26 mouse cellular contexts compared by ENCODE assay signal in genomic region chr19:29482148-29482547, GRCm38 (mm10). TPM values are rescaled to one million over a fixed set of nuclear protein-coding genes. Genes with fewer than 3 reads are reported as not detected.
DNase-seq lines count a peak whose midpoint lies in the region; ATAC-seq and TF ChIP-seq lines count a peak whose summit lies in the region.
"Had no signal": no experiment of that assay in that cellular context is flagged by ENCODE, and none has a peak within 500 bp of the region (broad histone marks: within the 10 kb centered on the region; RNA-seq: fewer than 3 reads in every experiment).

No protein-coding gene starts in this region.

- H3K4me2 ChIP-seq in hindbrain, embryonic 16.5 days (ENCODE audit: low read length) = no peak overlapping the region
- peak overlapping the region; percentile 2; the same call in 1 of the 2 replicates for H3K4me2 ChIP-seq in liver, embryonic 12.5 days
- no peak overlapping the region for H3K4me2 ChIP-seq in liver, embryonic 13.5 days
- H3K4me2 ChIP-seq: embryonic facial prominence, embryonic 15.5 days; forebrain, embryonic 13.5 days; heart, embryonic 11.5 days; limb, embryonic 12.5 days; midbrain, embryonic 13.5 days had no signal

- WGBS in hindbrain, embryonic 10.5 days = 84% methylated on average over 5 of the region's 5 CpGs
- 67% methylated on average over 5 of the region's 5 CpGs for WGBS in hindbrain, embryonic 16.5 days
- 66% methylated on average over 5 of the region's 5 CpGs for WGBS in liver, embryonic 12.5 days (ENCODE audit: insufficient replicate concordance)
- WGBS in liver, embryonic 13.5 days (ENCODE audit: insufficient replicate concordance) = 50% methylated on average over 5 of the region's 5 CpGs

- H3K4me3 ChIP-seq in hindbrain, embryonic 10.5 days = no peak overlapping the region
- no peak overlapping the region for H3K4me3 ChIP-seq in hindbrain, embryonic 16.5 days (ENCODE audit: low read length)
- H3K4me3 ChIP-seq in liver, embryonic 12.5 days = no peak overlapping the region
- no peak overlapping the region for H3K4me3 ChIP-seq in ES-E14 (ENCODE audit: insufficient read depth in 1 of 2, low read depth in 1 of 2, low read length in 2 of 2, poor library complexity in 1 of 2, severe bottlenecking in 1 of 2)
- H3K4me3 ChIP-seq in liver, embryonic 13.5 days (replicated peaks) = no peak overlapping the region
- H3K4me3 ChIP-seq: embryonic facial prominence, embryonic 10.5 days; embryonic facial prominence, embryonic 15.5 days; forebrain, embryonic 13.5 days; limb, embryonic 12.5 days; midbrain, embryonic 13.5 days had no signal

- H3K9ac ChIP-seq in hindbrain, embryonic 16.5 days (ENCODE audit: low read depth, low read length) = no peak overlapping the region
- no peak overlapping the region for H3K9ac ChIP-seq in liver, embryonic 12.5 days
- no peak overlapping the region for H3K9ac ChIP-seq in ES-E14 (ENCODE audit: insufficient read depth, low read depth, low read length, poor library complexity, severe bottlenecking)
- 0 out of 2 replicates have a peak overlapping the region, but pooled peaks have one; percentile 5 for H3K9ac ChIP-seq in liver, embryonic 13.5 days
- H3K9ac ChIP-seq: embryonic facial prominence, embryonic 15.5 days; forebrain, embryonic 13.5 days; limb, embryonic 12.5 days; midbrain, embryonic 13.5 days had no signal

- DNase-seq in hindbrain, embryonic 10.5 days (ENCODE audit: low spot score) = no peak
- DNase-seq in liver (no peak), ES-E14 (ENCODE audit: low read depth, low spot score) (no peak)
- no peak for DNase-seq in liver, embryonic 13.5 days
- no peak for DNase-seq in right cerebral cortex, postnatal 10 days (ENCODE audit: low spot score in 2 of 2)
- DNase-seq: adrenal gland, adult 8-10 months; cerebellum, adult 8-10 months; cerebellum, postnatal 25 days; gastrocnemius, postnatal 36 days; heart, adult 18-20 months; heart, postnatal 36 days; kidney, adult 11 months; kidney, postnatal 14 days; layer of hippocampus, adult 9-11 months; lung, postnatal 4 days; spleen, adult 18-20 months; thymus, postnatal 25 days had no signal

- no peak for ATAC-seq in hindbrain, embryonic 16.5 days
- peak; percentile 74 for ATAC-seq in liver, embryonic 12.5 days
- ATAC-seq in liver, embryonic 13.5 days (ENCODE audit: low read depth) = peak; percentile 63
- ATAC-seq in activated CD4-positive, CD25-positive, alpha-beta regulatory T cell, adult 4 months = no peak
- ATAC-seq: forebrain, embryonic 13.5 days; midbrain, embryonic 13.5 days had no signal

- peak overlapping the region; percentile 50 for H3K27ac ChIP-seq in hindbrain, embryonic 10.5 days
- no peak overlapping the region for H3K27ac ChIP-seq in hindbrain, embryonic 16.5 days (ENCODE audit: low read depth, low read length)
- no peak overlapping the region for H3K27ac ChIP-seq in liver, embryonic 12.5 days
- H3K27ac ChIP-seq in ES-E14 (ENCODE audit: insufficient read depth, low read depth, low read length, poor library complexity, severe bottlenecking) = peak overlapping the region; percentile 43; the same call in 1 of the 2 replicates
- no peak overlapping the region for H3K27ac ChIP-seq in liver, embryonic 13.5 days
- H3K27ac ChIP-seq: embryonic facial prominence, embryonic 10.5 days; embryonic facial prominence, embryonic 15.5 days; forebrain, embryonic 13.5 days; limb, embryonic 12.5 days; midbrain, embryonic 13.5 days had no signal

- no peaks in the 10 kb centered on the region for H3K36me3 ChIP-seq in hindbrain, embryonic 10.5 days
- H3K36me3 ChIP-seq in hindbrain, embryonic 16.5 days (ENCODE audit: control insufficient read depth, insufficient read depth, low read length) = no peaks in the 10 kb centered on the region
- H3K36me3 ChIP-seq in liver, embryonic 12.5 days = no peaks in the 10 kb centered on the region
- H3K36me3 ChIP-seq in ES-E14 (ENCODE audit: control insufficient read depth, insufficient read depth, low read length, poor library complexity, severe bottlenecking) = no peaks in the 10 kb centered on the region
- H3K36me3 ChIP-seq in liver, embryonic 13.5 days = no peaks in the 10 kb centered on the region
- H3K36me3 ChIP-seq: embryonic facial prominence, embryonic 10.5 days; embryonic facial prominence, embryonic 15.5 days; limb, embryonic 12.5 days; midbrain, embryonic 13.5 days had no signal

- H3K9me3 ChIP-seq in hindbrain, embryonic 10.5 days = no peaks in the 10 kb centered on the region
- H3K9me3 ChIP-seq in hindbrain, embryonic 16.5 days (ENCODE audit: control insufficient read depth, low read length) = no peaks in the 10 kb centered on the region
- H3K9me3 ChIP-seq in liver, embryonic 12.5 days (replicated peaks) = no peaks in the 10 kb centered on the region
- H3K9me3 ChIP-seq in ES-E14 (ENCODE audit: control insufficient read depth, insufficient read depth, low read depth, low read length) = no peaks in the 10 kb centered on the region
- no peaks in the 10 kb centered on the region for H3K9me3 ChIP-seq in liver, embryonic 13.5 days (replicated peaks)
- H3K9me3 ChIP-seq: embryonic facial prominence, embryonic 10.5 days; embryonic facial prominence, embryonic 15.5 days; forebrain, embryonic 13.5 days; limb, embryonic 12.5 days; midbrain, embryonic 13.5 days had no signal

- H3K27me3 ChIP-seq in hindbrain, embryonic 10.5 days (ENCODE audit: insufficient read depth, poor library complexity, severe bottlenecking) = no peaks in the 10 kb centered on the region
- no peaks in the 10 kb centered on the region for H3K27me3 ChIP-seq in hindbrain, embryonic 16.5 days (replicated peaks; ENCODE audit: control insufficient read depth, insufficient read depth, low read length)
- no peaks in the 10 kb centered on the region for H3K27me3 ChIP-seq in liver, embryonic 12.5 days (replicated peaks)
- H3K27me3 ChIP-seq in liver, embryonic 13.5 days = no peaks in the 10 kb centered on the region
- H3K27me3 ChIP-seq: embryonic facial prominence, embryonic 15.5 days; forebrain, embryonic 13.5 days; limb, embryonic 12.5 days; midbrain, embryonic 13.5 days had no signal

- H3K4me1 ChIP-seq in hindbrain, embryonic 10.5 days (replicated peaks) = peaks cover 12% of the 10 kb centered on the region; the same call in 1 of the 2 replicates
- no peaks in the 10 kb centered on the region for H3K4me1 ChIP-seq in hindbrain, embryonic 16.5 days (ENCODE audit: control insufficient read depth, insufficient read depth, low read depth, low read length)
- H3K4me1 ChIP-seq in liver, embryonic 12.5 days = peaks cover 33% of the 10 kb centered on the region
- H3K4me1 ChIP-seq in ES-E14 (ENCODE audit: control insufficient read depth in 2 of 2, insufficient read depth in 2 of 2, low read length in 2 of 2, poor library complexity in 1 of 2) = no peaks in the 10 kb centered on the region
- H3K4me1 ChIP-seq in liver, embryonic 13.5 days (replicated peaks) = peaks cover 20% of the 10 kb centered on the region
- H3K4me1 ChIP-seq: forebrain, embryonic 13.5 days; limb, embryonic 12.5 days had no signal

- in situ Hi-C loops in ES-E14 (cut with MboI; ENCODE audit: low sequenced_read_pairs in 2 of 2, unreplicated experiment in 2 of 2) = no loop called here

TF ChIP-seq in ES-E14, 5 proteins besides CTCF, POLR2A, EP300 and RAD21:
- no peak for TF ChIP-seq MAFK (IDR thresholded peaks at IDR 0.05; ENCODE audit: insufficient read depth, low read depth, low read length)
- TF ChIP-seq HCFC1 (IDR thresholded peaks at IDR 0.05; ENCODE audit: borderline replicate concordance, insufficient read depth, low read length) = no peak
- TF ChIP-seq ZC3H11A (IDR thresholded peaks at IDR 0.05; ENCODE audit: borderline replicate concordance, low read depth, low read length) = no peak
- no peak for TF ChIP-seq CHD2 (IDR thresholded peaks at IDR 0.05; ENCODE audit: low read depth, low read length)
- TF ChIP-seq ZNF384 (IDR thresholded peaks at IDR 0.05; ENCODE audit: low read depth, low read length) = no peak
TF ChIP-seq in ES-E14: peak in this region for 0.

RNA-seq across cellular contexts. Expression of gene Ric1, which starts 39.9 kb away (rescaled TPM):
- polyA plus RNA-seq in hindbrain, embryonic 10.5 days (2016; fragmentation: Nextera tagmentation; extraction: Ambion mirVana) = 10.2 and 11.5 TPM in 2 replicates
- 10.2 and 10.6 TPM in 2 replicates for polyA plus RNA-seq in hindbrain, embryonic 16.5 days (2015; fragmentation: Nextera tagmentation; extraction: Ambion mirVana)
- 4.9 and 5.8 TPM in 2 replicates for polyA plus RNA-seq in liver, embryonic 12.5 days (2016; fragmentation: Nextera tagmentation; extraction: Ambion mirVana)
- total RNA-seq in ES-E14 (2012; rRNA removed) = 30.7 and 37.4 TPM in 2 replicates
- 3.4 and 3.6 TPM in 2 replicates for polyA plus RNA-seq in liver, embryonic 13.5 days (2015; fragmentation: Nextera tagmentation; extraction: Ambion mirVana)
- 10 to 100 TPM in 1 of 2 experiments, 1 to 10 TPM in 1; 8.6 to 13.1 TPM for polyA plus RNA-seq in activated CD4-positive, CD25-positive, alpha-beta regulatory T cell, adult 4 months (2017; shearing (Covaris generic))

Comparison
In these comparisons a context has a peak if more than half of its experiments do, and no peak if none do; other contexts are left out.
1. H3K27ac ChIP-seq: peak in hindbrain, embryonic 10.5 days (single experiment) and ES-E14 (single experiment); none in hindbrain, embryonic 16.5 days (single experiment), liver, embryonic 12.5 days (single experiment) and liver, embryonic 13.5 days (single experiment).
2. ATAC-seq: peak in liver, embryonic 12.5 days (single experiment) and liver, embryonic 13.5 days (single experiment); none in hindbrain, embryonic 16.5 days (single experiment) and activated CD4-positive, CD25-positive, alpha-beta regulatory T cell, adult 4 months (single experiment).